Mouse (Mus musculus) kidney, adult 2 months (tissue): ENCODE results near the gene Ppp1r27.

ENCODE experiments used
- CTCF ChIP-seq: fragments of 200-500 bp; conservative IDR thresholded peaks from 2 replicates; pipeline ENCODE4 v1.5.1; 2011; ENCODE audit warnings: low read depth, mild to moderate bottlenecking, control low read depth, low read length, moderate library complexity, mixed read lengths; ENCODE audit not compliant: insufficient read depth, insufficient read length
- POLR2A ChIP-seq: fragments of 200-500 bp; IDR thresholded peaks from one replicate; pipeline ENCODE4 v1.6.1; 2011; ENCODE audit warnings: low read depth, low read length, control low read depth

- TF ChIP-seq POLR2A (no peak), CTCF (no peak)
Observed at GRCm38 (mm10) chr11:120571122-120571521, 20.2 kb upstream of the Ppp1r27 start.
